Mouse (Mus musculus) lung, postnatal 0 days (tissue): ENCODE results near the gene Hgf.

ENCODE experiments used
- CTCF ChIP-seq: IDR thresholded peaks from 2 replicates; pipeline ENCODE4 v1.5.1; 2016; ENCODE audit warnings: antibody characterized with exemption, mild to moderate bottlenecking
- EP300 ChIP-seq: IDR thresholded peaks from 2 replicates; pipeline ENCODE4 v1.6.1; 2016; ENCODE audit warnings: antibody characterized with exemption, mild to moderate bottlenecking, control low read depth

DNA sequence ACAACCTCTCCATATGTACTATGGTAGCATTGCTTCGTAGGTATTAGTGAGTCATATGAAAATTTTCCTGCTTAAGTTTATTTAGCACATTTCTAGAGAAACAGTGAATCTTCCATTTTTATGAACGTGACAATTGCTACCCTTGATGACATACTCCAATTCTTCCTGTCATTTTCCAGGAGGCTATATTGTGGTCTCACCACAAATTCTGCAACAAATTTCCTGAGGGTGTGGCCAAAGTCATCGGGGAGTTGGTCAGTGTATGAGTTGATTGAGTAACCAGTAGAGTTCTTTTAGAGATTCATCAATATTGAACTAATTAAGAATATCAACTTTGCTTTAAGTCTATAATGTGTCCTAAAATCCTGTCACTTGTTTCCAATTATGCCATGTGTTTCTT, 5.8 kb upstream of the Hgf start:
- TF ChIP-seq CTCF (no peak), EP300 (no peak)
